Mouse (Mus musculus): ENCODE measurements at regions not wholly inside any gene's neighbourhood (a gene's known extent, or its start where the extent isn't known, plus 50 kb on each side); places are given as distances from the start of the nearest gene placed in this dataset.

- no peak for TF ChIP-seq CTCF (IDR thresholded peaks at IDR 0.05; ENCODE audit: low read depth, low read length)
- no peak for TF ChIP-seq POLR2A (IDR thresholded peaks at IDR 0.05; ENCODE audit: insufficient read depth, low read length)
Observed at GRCm38 (mm10) chr3:120570806-120571425, 600.6 kb downstream of the Rwdd3 start.

Measured in ES-Bruce4 (cell line).